Mouse (Mus musculus) olfactory bulb, adult 2 months (tissue): ENCODE data around the gene Prep.

ENCODE experiments used
- CTCF ChIP-seq: fragments of 200-500 bp; IDR thresholded peaks from 2 replicates; pipeline ENCODE4 v1.5.1; 2012; ENCODE audit warnings: low read depth, mild to moderate bottlenecking, low read length, moderate library complexity; ENCODE audit not compliant: insufficient read depth
- POLR2A ChIP-seq: fragments of 200-500 bp; IDR thresholded peaks from 2 replicates; pipeline ENCODE4 v1.6.1; 2012; ENCODE audit warnings: mild to moderate bottlenecking, low read depth, low read length, moderate library complexity; ENCODE audit not compliant: insufficient read depth

DNA sequence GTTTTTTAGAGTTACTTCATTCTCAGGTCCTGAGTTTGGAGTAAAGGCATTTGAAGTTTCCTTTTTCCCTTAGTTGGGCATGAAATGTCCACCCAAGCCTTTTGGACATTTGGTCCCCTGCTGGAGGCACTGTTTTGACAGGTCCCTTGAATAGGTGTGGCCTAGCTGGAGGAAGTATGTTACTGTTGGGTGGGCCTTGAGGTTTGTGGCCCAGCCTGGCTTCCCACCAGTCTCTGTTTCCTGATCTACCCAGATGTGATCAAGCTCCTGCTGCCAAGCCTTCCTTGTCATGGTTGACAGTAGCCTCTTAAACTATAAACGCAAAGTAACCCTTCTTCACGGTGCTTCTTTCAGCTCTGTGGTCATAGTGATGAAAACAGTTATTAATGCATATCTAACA lies 40.3 kb downstream of the Prep start:
- TF ChIP-seq CTCF, result no peak
- no peak for TF ChIP-seq POLR2A
